In the genomic region with DNA sequence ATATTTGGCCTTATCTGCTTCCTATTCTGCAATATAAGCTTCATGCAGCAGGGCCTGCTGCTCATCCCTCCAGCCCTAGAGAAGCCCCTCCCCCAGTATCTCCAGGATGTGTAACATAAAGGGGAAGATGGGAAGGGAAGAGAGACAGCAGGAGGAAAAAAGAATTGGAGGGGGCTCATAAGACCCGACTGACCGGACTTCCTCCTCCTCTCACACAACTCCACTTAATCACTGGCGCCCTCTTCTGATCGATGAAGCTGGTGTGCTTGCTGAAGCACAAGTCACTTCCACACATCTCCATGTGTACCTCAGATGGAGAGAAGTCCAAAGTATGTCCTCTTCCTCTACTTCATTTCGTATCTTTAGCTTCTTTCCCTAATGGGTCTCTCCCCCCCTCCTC, we compare ENCODE assay signal across 8 mouse cellular contexts.
A peak's percentile ranks its signal among the peaks of the same experiment; 100 is the strongest.
DNase-seq lines count a peak whose midpoint lies in the region; TF ChIP-seq lines count a peak whose summit lies in the region.

No protein-coding gene starts in this region.

- H3K36me3 ChIP-seq in C2C12 (ENCODE audit: control insufficient read depth, insufficient read depth), result no peaks in the 10 kb centered on the region

- H3K27me3 ChIP-seq in C2C12 (ENCODE audit: control insufficient read depth, insufficient read depth, insufficient read length), result no peaks in the 10 kb centered on the region

- peak; percentile 6 for DNase-seq in heart, adult 8-10 months (ENCODE audit: low spot score)
- no peak for DNase-seq in heart, adult 11 months
- peak; percentile 92 for DNase-seq in brain, embryonic 14.5 days (ENCODE audit: low read depth)
- DNase-seq in heart, postnatal 36 days, result peak; percentile 7 to 19
- peak; percentile 10 for DNase-seq in lung, adult 2 months
- peak; percentile 25 for DNase-seq in yolk sac, embryonic 10.5 days (ENCODE audit: low spot score)
- no peak for DNase-seq in urinary bladder, adult 18-20 months (ENCODE audit: low spot score in 2 of 2)

- TF ChIP-seq POLR2A in brain, embryonic 14.5 days (IDR thresholded peaks at IDR 0.05; ENCODE audit: borderline replicate concordance, extremely low read depth, insufficient read depth, insufficient read length, poor library complexity, severe bottlenecking), result no peak
- TF ChIP-seq POLR2A in lung, adult 2 months (IDR thresholded peaks at IDR 0.05; ENCODE audit: borderline replicate concordance, extremely low read depth, low read depth, low read length), result no peak

- intact Hi-C loops in heart, postnatal 36 days (cut with DNase I), result loop anchor here (2.0 to 5.0 kb wide), 2 partner anchors 87 to 555 kb away; no protein-coding TSS in a partner anchor

- no peaks in the 10 kb centered on the region for H3K79me2 ChIP-seq in C2C12 (ENCODE audit: control insufficient read depth, insufficient read depth)

- H3K79me3 ChIP-seq in C2C12 (ENCODE audit: low read depth), result no peaks in the 10 kb centered on the region

- H3ac ChIP-seq in C2C12 (ENCODE audit: control insufficient read depth, insufficient read length, low read depth), result no peak overlapping the region

- 13% methylated on average over 5 of the region's 5 CpGs for WGBS in lung, adult 2 months

- peak; percentile 12 for TF ChIP-seq CTCF in C2C12 (IDR thresholded peaks at IDR 0.05; ENCODE audit: control insufficient read depth, insufficient read depth, insufficient read length)
- TF ChIP-seq CTCF in brain, embryonic 14.5 days (IDR thresholded peaks at IDR 0.05; ENCODE audit: borderline replicate concordance, extremely low read depth, insufficient read depth, insufficient read length), result peak; percentile 65
- no peak for TF ChIP-seq CTCF in lung, adult 2 months (IDR thresholded peaks at IDR 0.05; ENCODE audit: insufficient read depth, low read length)

- no peak overlapping the region for H3K4me3 ChIP-seq in C2C12 (ENCODE audit: insufficient read depth, poor library complexity, severe bottlenecking)
- no peak overlapping the region for H3K4me3 ChIP-seq in lung, adult 2 months (replicated peaks; ENCODE audit: extremely low read depth, low read depth, low read length)

- H3K4me1 ChIP-seq in lung, adult 2 months (ENCODE audit: control insufficient read depth, insufficient read depth, low read length), result no peaks in the 10 kb centered on the region

TF ChIP-seq in C2C12, 6 proteins besides CTCF, POLR2A, EP300 and RAD21:
- no peak for TF ChIP-seq FOSL1 (IDR thresholded peaks at IDR 0.05; ENCODE audit: insufficient read depth, low read length, poor library complexity, severe bottlenecking)
- TF ChIP-seq USF1 (IDR thresholded peaks at IDR 0.05; ENCODE audit: low read depth), result no peak
- no peak for TF ChIP-seq MYOG (IDR thresholded peaks at IDR 0.05; ENCODE audit: control insufficient read depth, extremely low read depth, insufficient read length)
- no peak for TF ChIP-seq CEBPB (IDR thresholded peaks at IDR 0.05; ENCODE audit: low read depth)
- no peak for TF ChIP-seq MAX (IDR thresholded peaks at IDR 0.05)
- no peak for TF ChIP-seq MYOD1 (IDR thresholded peaks at IDR 0.05; ENCODE audit: control insufficient read depth, insufficient read length, low read depth)

Comparison
In these comparisons a context has a peak if more than half of its experiments do, and no peak if none do; other contexts are left out.
1. DNase-seq: peak in heart, adult 8-10 months (single experiment), brain, embryonic 14.5 days (single experiment), heart, postnatal 36 days (2 of 2), lung, adult 2 months (single experiment) and yolk sac, embryonic 10.5 days (single experiment); none in heart, adult 11 months (single experiment) and urinary bladder, adult 18-20 months (0 of 2).